Mouse (Mus musculus) CH12.LX (cell line): ENCODE data around the gene Stk40. TPM values are rescaled to one million over a fixed set of nuclear protein-coding genes. Genes with fewer than 3 reads are reported as not detected.
"Not testable (repeated sequence)": the region's sequence is repeated elsewhere in the genome, so short reads cannot be mapped to it uniquely, and the experiment has no call there.

Source experiments
- DNase-seq: peaks from one replicate; pipeline ENCODE4 v3.0.0-alpha.2; 2013; ENCODE audit errors: extremely low read depth
- H3K27ac ChIP-seq: 2 replicates; pipeline ENCODE4 v1.5.1; 2012; ENCODE audit warnings: low read depth, mild to moderate bottlenecking, control low read depth, moderate library complexity; ENCODE audit not compliant: insufficient read depth
- H3K27me3 ChIP-seq: replicated peaks from 2 replicates; pipeline ENCODE3; 2012; ENCODE audit warnings: inconsistent platforms
- H3K36me3 ChIP-seq, 2 experiments: replicated peaks in 1 of 2; 2 replicates each; pipeline versions ENCODE3 to v1.6.1; 2012; ENCODE audit warnings: inconsistent platforms in 1 of 2, low read length in 1 of 2, mild to moderate bottlenecking in 1 of 2, mixed read lengths in 1 of 2, moderate library complexity in 1 of 2; ENCODE audit not compliant: control insufficient read depth in 1 of 2, insufficient read depth in 1 of 2
- H3K4me1 ChIP-seq, 2 experiments: 2 replicates each; pipeline ENCODE4 v1.6.1; 2012; ENCODE audit warnings: inconsistent platforms in 1 of 2, moderate library complexity in 1 of 2; ENCODE audit not compliant: insufficient read depth in 2 of 2, control insufficient read depth in 1 of 2
- H3K4me2 ChIP-seq: 2 replicates; pipeline ENCODE4 v1.6.1; 2012; ENCODE audit warnings: low read depth, mild to moderate bottlenecking, control low read depth; ENCODE audit not compliant: poor library complexity, insufficient read depth, severe bottlenecking
- H3K4me3 ChIP-seq, 3 experiments: fragments of 150-350 bp in 1 of 3; sonication (generic) in 1 of 3; replicated peaks in 1 of 3; 2 replicates each; pipeline versions ENCODE3 to v1.5.1; 2011 to 2012; ENCODE audit warnings: low read depth in 2 of 3, low read length in 2 of 3, mild to moderate bottlenecking in 2 of 3, moderate library complexity in 2 of 3, control low read depth in 1 of 3, improper control_type of control experiment in 1 of 3, inconsistent platforms in 1 of 3, mixed read lengths in 1 of 3; ENCODE audit not compliant: poor library complexity in 1 of 3
- H3K79me2 ChIP-seq: replicated peaks from 2 replicates; pipeline ENCODE4 v1.6.1; 2012; ENCODE audit warnings: mild to moderate bottlenecking, moderate library complexity; ENCODE audit not compliant: control insufficient read depth, poor library complexity, insufficient read depth, severe bottlenecking; ENCODE audit errors: extremely low read depth
- H3K9ac ChIP-seq: 2 replicates; pipeline ENCODE4 v1.6.1; 2012; ENCODE audit warnings: low read depth, mild to moderate bottlenecking, control low read depth, moderate library complexity; ENCODE audit not compliant: insufficient read depth
- H3K9me3 ChIP-seq: replicated peaks from 2 replicates; pipeline ENCODE3; 2012; ENCODE audit warnings: low read length, inconsistent platforms, mixed read lengths
- E2F4 ChIP-seq: IDR thresholded peaks from 2 replicates; pipeline ENCODE4 v1.6.1; 2011; ENCODE audit warnings: low read depth, low read length, improper control_type of control experiment; ENCODE audit not compliant: insufficient replicate concordance
- ELF1 ChIP-seq: IDR thresholded peaks from 2 replicates; pipeline ENCODE4 v1.6.1; 2014; ENCODE audit warnings: low read depth, mild to moderate bottlenecking, inconsistent platforms, low read length, improper control_type of control experiment
- JUND ChIP-seq: conservative IDR thresholded peaks from 2 replicates; pipeline ENCODE4 v1.6.1; 2011; ENCODE audit warnings: low read depth, low read length, improper control_type of control experiment
- MEF2A ChIP-seq: IDR thresholded peaks from 2 replicates; pipeline ENCODE4 v1.6.1; 2014; ENCODE audit warnings: low read depth, mild to moderate bottlenecking, inconsistent platforms, low read length, improper control_type of control experiment, borderline replicate concordance
- MYC ChIP-seq: IDR thresholded peaks from 2 replicates; pipeline ENCODE4 v1.6.1; 2011; ENCODE audit warnings: low read depth, mild to moderate bottlenecking, improper control_type of control experiment, low read length
- RCOR1 ChIP-seq: conservative IDR thresholded peaks from 2 replicates; pipeline ENCODE4 v1.6.1; 2012; ENCODE audit warnings: low read depth, mild to moderate bottlenecking, inconsistent platforms, low read length, improper control_type of control experiment
- TCF12 ChIP-seq: IDR thresholded peaks from 2 replicates; pipeline ENCODE4 v1.6.1; 2014; ENCODE audit warnings: low read depth, mild to moderate bottlenecking, inconsistent platforms, low read length, improper control_type of control experiment
- USF1 ChIP-seq: IDR thresholded peaks from 2 replicates; pipeline ENCODE4 v1.6.1; 2014; ENCODE audit warnings: low read depth, mild to moderate bottlenecking, inconsistent platforms, low read length, improper control_type of control experiment
- ZKSCAN1 ChIP-seq: IDR thresholded peaks from 2 replicates; pipeline ENCODE4 v1.6.1; 2012; ENCODE audit warnings: low read depth, inconsistent platforms, low read length, improper control_type of control experiment, borderline replicate concordance
- ZNF384 ChIP-seq: IDR thresholded peaks from 2 replicates; pipeline ENCODE4 v1.6.1; 2012; ENCODE audit warnings: low read depth, low read length, improper control_type of control experiment, inconsistent platforms
- dilution Hi-C: fragments of 300-500 bp; cut with MboI; formaldehyde crosslinking; loops from 2 replicates; pipeline ENCODE4 v1.14.3; 2020; ENCODE audit warnings: low sequenced_read_pairs; ENCODE audit not compliant: extremely low pct_unique_long_range_greater_than_20kb, extremely low pct_ligation_motif_present
- in situ Hi-C: fragments of 300-500 bp; cut with MboI; formaldehyde crosslinking; loops from 3 replicates; pipeline ENCODE4 v1.14.3; 2019; ENCODE audit warnings: low sequenced_read_pairs, low pct_ligation_motif_present, low pct_unique_long_range_greater_than_20kb, mixed read lengths
- polyA plus RNA-seq: library from polyadenylated mRNA; unstranded; fragments of >175 nt; gene quantifications from 2 replicates; pipeline ENCODE4 v1.2.1, GENCODE M21; 2012; ENCODE audit warnings: low read depth; ENCODE audit not compliant: insufficient read length
- total RNA-seq, 2 experiments: library from RNA; depleted of rRNA; stranded (reverse); fragments of 300-350 nt in 1 of 2; fragments of >200 nt in 1 of 2; gene quantifications; 2 replicates each; pipeline ENCODE4 v1.2.3; 2012 to 2014

Gene Stk40
- total and polyA plus RNA-seq, 3 experiments: 8.6 to 33.0 (median 16.4) TPM

GRCm38 (mm10) chr4:126166084-126166483 is 62.3 kb downstream of the Stk40 start:
- Histone ChIP-seq H3K4me3 (no peak overlapping the region), H3K79me2 (no peaks in the 10 kb centered on the region; the same call in 1 of the 2 replicates), H3K36me3 (peaks cover 56 to 79% of the 10 kb centered on the region in 2 experiments), H3K27ac (no peak overlapping the region), H3K4me1 (peaks cover 0 to 8% of the 10 kb centered on the region in 2 experiments; a peak in 2 of 4 replicates), H3K9me3 (no peaks in the 10 kb centered on the region), H3K4me2 (no peak overlapping the region), H3K27me3 (no peaks in the 10 kb centered on the region), H3K9ac (no peak overlapping the region)
- dilution Hi-C loops: no loop called here
- no peak for DNase-seq
- no peak for TF ChIP-seq MYC
- TF ChIP-seq ZKSCAN1: no peak
- in situ Hi-C loops: no loop called here

DNA sequence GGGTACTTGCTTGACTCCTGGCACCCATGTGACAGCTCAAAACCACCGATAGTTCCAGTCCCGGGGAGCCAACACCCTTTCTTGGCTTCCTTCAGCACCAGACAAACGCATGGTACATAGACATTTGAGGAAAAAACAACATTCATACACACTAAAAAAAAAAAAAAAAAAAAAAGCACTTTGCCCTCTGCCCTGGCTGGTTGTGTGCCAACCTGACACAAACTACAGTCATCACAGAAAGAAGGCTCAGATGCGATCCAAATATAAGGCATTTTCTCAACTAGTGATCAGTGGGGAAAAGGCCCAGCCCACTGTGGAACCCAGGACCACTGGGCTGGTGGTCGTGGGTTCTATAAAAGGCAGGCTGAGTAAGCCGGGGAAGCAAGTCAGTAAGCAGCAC is 65.1 kb downstream of the Stk40 start:
- no peak overlapping the region for H3K4me3 ChIP-seq
- no peaks in the 10 kb centered on the region for H3K9me3 ChIP-seq
- peaks cover 68 to 82% of the 10 kb centered on the region in 2 experiments for H3K36me3 ChIP-seq
- no peak overlapping the region for H3K4me2 ChIP-seq
- TF ChIP-seq JUND (no peak), MEF2A (no peak), RCOR1 (no peak), ZNF384 (no peak), TCF12 (no peak), E2F4 (no peak), USF1 (no peak), ELF1 (no peak)
- dilution Hi-C loops: no loop called here
- H3K27me3 ChIP-seq: no peaks in the 10 kb centered on the region
- H3K4me1 ChIP-seq: peaks cover 0 to 8% of the 10 kb centered on the region in 2 experiments; a peak in 2 of 4 replicates
- H3K79me2 ChIP-seq: no peaks in the 10 kb centered on the region; the same call in 1 of the 2 replicates
- in situ Hi-C loops: no loop called here
- H3K27ac ChIP-seq: no peak overlapping the region
- DNase-seq: no peak
- H3K9ac ChIP-seq: no peak overlapping the region

- DNase-seq, in situ Hi-C loops, H3K9me3 ChIP-seq, H3K4me2 ChIP-seq, H3K9ac ChIP-seq, dilution Hi-C loops, H3K4me3 ChIP-seq, H3K4me1 ChIP-seq, H3K27me3 ChIP-seq, H3K79me2 ChIP-seq, H3K27ac ChIP-seq: not testable (repeated sequence)
- peaks cover 73 to 93% of the 10 kb centered on the region in 2 experiments for H3K36me3 ChIP-seq
Observed at GRCm38 (mm10) chr4:126170737-126171136, 67.0 kb downstream of the Stk40 start.
